ENCODE assay signal across 32 mouse cellular contexts in the genomic region with DNA sequence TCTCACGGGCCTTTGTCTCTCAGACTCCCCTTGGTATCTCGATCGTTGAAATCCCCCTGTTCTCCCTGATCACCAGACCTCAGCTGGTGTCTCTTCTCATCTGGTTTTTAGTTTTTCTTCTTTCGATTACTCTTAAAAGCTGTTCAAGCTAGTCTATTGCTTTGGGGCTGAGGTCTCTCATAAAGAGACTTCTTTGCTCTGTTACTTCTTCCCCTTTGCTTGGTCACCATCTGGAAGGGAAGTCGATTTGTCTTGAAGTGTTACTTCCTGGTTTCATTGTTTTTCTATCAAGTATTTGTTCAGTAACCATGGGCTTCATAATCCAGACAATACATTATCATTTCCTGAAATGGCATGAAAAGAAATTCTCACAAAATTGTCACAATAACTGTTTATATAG. TPM values are rescaled to one million over a fixed set of nuclear protein-coding genes. Genes with fewer than 3 reads are reported as not detected.
DNase-seq lines count a peak whose midpoint lies in the region; ATAC-seq and TF ChIP-seq lines count a peak whose summit lies in the region.
"Had no signal": no experiment of that assay in that cellular context is flagged by ENCODE, and none has a peak within 500 bp of the region (broad histone marks: within the 10 kb centered on the region; RNA-seq: fewer than 3 reads in every experiment).

No protein-coding gene starts in this region.

- no peak overlapping the region for H3K4me3 ChIP-seq in bone marrow macrophage, adult 2 months (ENCODE audit: insufficient read depth, low read length)
- no peak overlapping the region for H3K4me3 ChIP-seq in midbrain, postnatal 0 days (ENCODE audit: low read depth, low read length)
- H3K4me3 ChIP-seq: forebrain, embryonic 10.5 days; forebrain, embryonic 13.5 days; heart, adult 2 months; hindbrain, embryonic 12.5 days; hindbrain, embryonic 15.5 days had no signal

- peak; percentile 27 to 36; a peak in 1 of 4 replicates for ATAC-seq in hematopoietic stem cell, adult 5-6 weeks (replicated peaks in 1 of 2; ENCODE audit: insufficient read depth in 1 of 2, low FRiP score in 2 of 2, low TSS enrichment in 1 of 2, low read depth in 1 of 2, poor library complexity in 2 of 2, severe bottlenecking in 2 of 2)
- no peak for ATAC-seq in midbrain, postnatal 0 days (ENCODE audit: low FRiP score)
- ATAC-seq: activated CD4-positive, CD25-positive, alpha-beta regulatory T cell, adult 4 months; forebrain, embryonic 13.5 days; forebrain, embryonic 16.5 days; intestine, postnatal 0 days had no signal

- H3K4me2 ChIP-seq in midbrain, postnatal 0 days (ENCODE audit: low read depth, low read length, poor library complexity, severe bottlenecking) = no peak overlapping the region
- H3K4me2 ChIP-seq: forebrain, embryonic 13.5 days; heart, embryonic 11.5 days; hindbrain, embryonic 12.5 days; hindbrain, embryonic 15.5 days had no signal

- no peaks in the 10 kb centered on the region for H3K27me3 ChIP-seq in midbrain, postnatal 0 days (ENCODE audit: insufficient read depth, low read length)
- H3K27me3 ChIP-seq: forebrain, embryonic 13.5 days; hindbrain, embryonic 12.5 days; hindbrain, embryonic 15.5 days had no signal

- no peak for TF ChIP-seq CTCF in bone marrow macrophage, adult 2 months (IDR thresholded peaks at IDR 0.05; ENCODE audit: low read depth, low read length)
- no peak for TF ChIP-seq CTCF in midbrain, postnatal 0 days (IDR thresholded peaks at IDR 0.05)

- H3K27ac ChIP-seq in bone marrow macrophage, adult 2 months (ENCODE audit: insufficient read depth, low read depth, low read length) = peak overlapping the region; percentile 38
- H3K27ac ChIP-seq in midbrain, postnatal 0 days (ENCODE audit: low read depth, low read length) = no peak overlapping the region
- H3K27ac ChIP-seq: forebrain, embryonic 10.5 days; forebrain, embryonic 13.5 days; heart, adult 2 months; hindbrain, embryonic 12.5 days; hindbrain, embryonic 15.5 days had no signal

- no peak overlapping the region for H3K9ac ChIP-seq in midbrain, postnatal 0 days (replicated peaks; ENCODE audit: low read length, poor library complexity, severe bottlenecking)
- H3K9ac ChIP-seq: forebrain, embryonic 13.5 days; hindbrain, embryonic 12.5 days; hindbrain, embryonic 15.5 days had no signal

- no peaks in the 10 kb centered on the region for H3K9me3 ChIP-seq in midbrain, postnatal 0 days (ENCODE audit: low read length)
- H3K9me3 ChIP-seq: forebrain, embryonic 10.5 days; forebrain, embryonic 13.5 days; hindbrain, embryonic 12.5 days had no signal

- peak; percentile 19 for DNase-seq in heart, adult 8-10 months (ENCODE audit: low spot score)
- DNase-seq in heart, postnatal 25 days (ENCODE audit: low spot score) = no peak
- peak; percentile 28 for DNase-seq in 416B (ENCODE audit: low read depth)
- no peak for DNase-seq in midbrain, postnatal 0 days (ENCODE audit: low spot score)
- DNase-seq in spleen, postnatal 36 days (ENCODE audit: low spot score in 2 of 2) = no peak
- no peak for DNase-seq in testis, postnatal 14 days (ENCODE audit: low spot score)
- DNase-seq: adrenal gland, postnatal 10 days; adrenal gland, postnatal 36 days; cerebellum, adult 11-12 months; cerebellum, adult 8-10 months; cerebellum, postnatal 10 days; cerebellum, postnatal 36 days; gastrocnemius, postnatal 10 days; gastrocnemius, postnatal 36 days; heart, adult 2 months; heart, postnatal 36 days had no signal

- WGBS in midbrain, postnatal 0 days = 92% methylated on average over 5 of the region's 5 CpGs

- TF ChIP-seq POLR2A in bone marrow macrophage, adult 2 months (IDR thresholded peaks at IDR 0.05; ENCODE audit: borderline replicate concordance, low read depth, low read length) = no peak

- H3K4me1 ChIP-seq in bone marrow macrophage, adult 2 months (ENCODE audit: control insufficient read depth, insufficient read depth, low read length) = peaks cover 20% of the 10 kb centered on the region
- H3K4me1 ChIP-seq in midbrain, postnatal 0 days (ENCODE audit: insufficient read depth, low read length) = no peaks in the 10 kb centered on the region
- H3K4me1 ChIP-seq: forebrain, embryonic 13.5 days; hindbrain, embryonic 12.5 days; hindbrain, embryonic 15.5 days had no signal

- H3K36me3 ChIP-seq in midbrain, postnatal 0 days (ENCODE audit: insufficient read depth, low read length) = peaks cover 4% of the 10 kb centered on the region; the same call in 1 of the 2 replicates
- H3K36me3 ChIP-seq: hindbrain, embryonic 15.5 days had no signal

- intact Hi-C loops in heart, postnatal 25 days (cut with DNase I) = no loop called here

RNA-seq across cellular contexts. Expression of a gene that starts 14.3 kb away (rescaled TPM):
- 1 to 10 TPM; 2.7 to 3.2 (median 2.9) TPM for total RNA-seq in heart, adult 8-10 months (2022)
- total RNA-seq in heart, postnatal 25 days (2021) = 1 to 10 TPM; 2.8 to 3.6 TPM
- polyA plus RNA-seq in bone marrow macrophage, adult 2 months (2012; ENCODE audit: insufficient read depth, insufficient read length, missing spikeins) = 0.16 TPM in 1 of 2 replicates, not detected in the other
- not detected in 2 replicates for total RNA-seq in hematopoietic stem cell, adult 5-6 weeks (2017)
- 31.3 and 36.5 TPM in 2 replicates for total RNA-seq in midbrain, postnatal 0 days (2014; rRNA removed)
- 5.7 and 7.1 TPM in 2 replicates for polyA plus RNA-seq in midbrain, postnatal 0 days (2015; fragmentation: Nextera tagmentation; extraction: Ambion mirVana)
- polyA plus RNA-seq: activated CD4-positive, CD25-positive, alpha-beta regulatory T cell, adult 4 months had no signal

RNA-seq across cellular contexts. Expression of a gene that starts 29.7 kb away (rescaled TPM):
- total RNA-seq in heart, adult 8-10 months (2022) = not detected
- not detected for total RNA-seq in heart, postnatal 25 days (2021)
- not detected in 2 replicates for polyA plus RNA-seq in bone marrow macrophage, adult 2 months (2012; ENCODE audit: insufficient read depth, insufficient read length, missing spikeins)
- total RNA-seq in hematopoietic stem cell, adult 5-6 weeks (2017) = not detected in 2 replicates
- total RNA-seq in midbrain, postnatal 0 days (2014; rRNA removed) = 0.22 and 1.2 TPM in 2 replicates
- polyA plus RNA-seq in midbrain, postnatal 0 days (2015; fragmentation: Nextera tagmentation; extraction: Ambion mirVana) = 0.25 and 0.48 TPM in 2 replicates
- total RNA-seq: adrenal gland, adult 18-20 months; adrenal gland, postnatal 10 days; adrenal gland, postnatal 36 days; gastrocnemius, adult 18-20 months; gastrocnemius, postnatal 10 days; gastrocnemius, postnatal 36 days; heart, adult 2 months; heart, postnatal 36 days had no signal
- polyA plus RNA-seq: activated CD4-positive, CD25-positive, alpha-beta regulatory T cell, adult 4 months; embryonic facial prominence, embryonic 11.5 days; forebrain, embryonic 10.5 days; forebrain, embryonic 13.5 days; forebrain, embryonic 16.5 days; heart, embryonic 14.5 days; heart, postnatal 0 days; hindbrain, embryonic 12.5 days; intestine, embryonic 14.5 days; intestine, postnatal 0 days had no signal

Comparison
In these comparisons a context has a peak if more than half of its experiments do, and no peak if none do; other contexts are left out.
1. DNase-seq: peak in heart, adult 8-10 months (single experiment) and 416B (single experiment); none in heart, postnatal 25 days (single experiment), midbrain, postnatal 0 days (single experiment), spleen, postnatal 36 days (0 of 2) and testis, postnatal 14 days (single experiment).